Mouse (Mus musculus) midbrain, embryonic 15.5 days (tissue): ENCODE measurements around the gene Panx1. TPM values are rescaled to one million over a fixed set of nuclear protein-coding genes. Genes with fewer than 3 reads are reported as not detected.

Experiments
- polyA plus RNA-seq: library from polyadenylated mRNA; unstranded; fragments of >200 nt; fragmentation: Nextera tagmentation; extraction: Ambion mirVana; gene quantifications from 2 replicates; pipeline ENCODE4 v1.2.1, GENCODE M21; 2015

Panx1 gene
- polyA plus RNA-seq, 1 experiment from 2014 or later = 207 TPM

Other genes with a start within 250 kb of the Panx1 start
- 3.1 and 3.3 TPM in 2 replicates for gene Gpr83, start 185.3 kb downstream of the Panx1 start, polyA plus RNA-seq
- not detected in 2 replicates for gene Izumo1r, start 141.5 kb downstream of the Panx1 start, polyA plus RNA-seq
- gene Hephl1, start 66.6 kb upstream of the Panx1 start, polyA plus RNA-seq = not detected in 2 replicates
- 22.9 and 24.8 TPM in 2 replicates for gene Vstm5, start 193.6 kb upstream of the Panx1 start, polyA plus RNA-seq
- 30.8 and 36.1 TPM in 2 replicates for gene Med17, start 234.5 kb upstream of the Panx1 start, polyA plus RNA-seq